Mouse (Mus musculus) skeletal muscle tissue, adult 2 months (tissue): ENCODE data around the gene Cyfip2.
"Not testable (repeated sequence)": the region's sequence is repeated elsewhere in the genome, so short reads cannot be mapped to it uniquely, and the experiment has no call there.

Source experiments
- DNase-seq: peaks from one replicate; pipeline ENCODE4 v3.0.0-alpha.2; 2012; ENCODE audit warnings: low read depth, low spot score

Cyfip2 gene

GRCm38 (mm10) chr11:46188283-46188682 lies 124.4 kb downstream of the Cyfip2 start:
- DNase-seq, result no peak

DNA sequence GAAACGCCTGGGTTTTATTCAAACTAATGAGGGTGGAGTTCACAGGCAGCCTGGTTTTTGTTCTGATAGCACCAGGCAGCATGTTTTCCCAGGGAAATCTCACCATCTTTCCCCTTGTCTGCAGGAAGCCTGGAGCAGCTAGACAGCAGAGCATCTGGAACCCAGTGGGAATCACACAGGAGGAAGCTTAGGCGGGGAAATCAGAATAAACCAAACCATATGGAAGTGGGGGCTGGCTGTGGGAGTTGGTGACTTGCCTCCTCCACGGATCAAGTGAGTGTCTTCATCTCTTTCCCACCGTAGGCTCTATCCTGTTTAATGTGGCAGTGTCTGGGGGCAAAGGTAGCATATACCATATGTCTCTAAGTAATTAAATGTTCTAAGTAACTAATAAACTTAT lies 127.2 kb downstream of the Cyfip2 start:
- DNase-seq, result no peak

DNA sequence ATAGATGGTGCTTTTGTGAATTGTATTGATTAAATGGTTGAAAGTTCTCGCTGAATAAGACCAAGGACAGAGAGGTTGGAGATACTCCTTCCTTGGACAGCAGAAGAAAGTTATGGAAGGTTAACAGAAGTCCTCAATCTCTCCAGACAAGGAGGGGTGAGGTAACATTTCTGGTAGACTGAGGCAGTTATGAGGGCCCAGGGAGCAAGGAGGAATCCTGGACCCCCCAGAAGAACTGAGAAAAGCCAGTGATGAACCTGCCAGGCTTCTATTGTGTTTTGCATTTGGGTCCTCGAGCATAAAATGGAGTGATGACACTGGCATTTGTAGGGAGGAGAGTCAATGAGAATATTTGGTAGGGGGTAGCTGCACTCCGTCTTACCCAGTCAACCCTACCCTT lies 127.7 kb downstream of the Cyfip2 start:
- DNase-seq, result no peak

DNA sequence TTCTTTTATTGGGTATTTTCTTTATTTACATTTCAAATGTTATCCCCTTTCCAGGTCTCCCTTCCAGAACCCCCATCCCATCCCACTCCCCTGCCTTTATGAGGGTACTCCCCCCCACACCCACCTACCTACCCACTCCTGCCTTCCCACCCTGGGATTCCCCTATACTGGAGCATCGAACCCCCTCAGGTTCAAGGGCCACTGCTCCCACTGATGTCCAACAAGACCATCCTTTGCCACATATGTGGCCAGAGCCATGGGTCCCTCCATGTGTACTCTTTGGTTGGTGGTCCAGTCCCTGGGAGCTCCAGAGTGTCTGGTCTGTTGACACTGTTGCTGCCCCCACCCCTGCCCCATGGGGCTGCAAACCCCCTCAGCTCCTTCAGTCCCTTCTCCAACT lies 130.6 kb downstream of the Cyfip2 start:
- not testable (repeated sequence) for DNase-seq

DNA sequence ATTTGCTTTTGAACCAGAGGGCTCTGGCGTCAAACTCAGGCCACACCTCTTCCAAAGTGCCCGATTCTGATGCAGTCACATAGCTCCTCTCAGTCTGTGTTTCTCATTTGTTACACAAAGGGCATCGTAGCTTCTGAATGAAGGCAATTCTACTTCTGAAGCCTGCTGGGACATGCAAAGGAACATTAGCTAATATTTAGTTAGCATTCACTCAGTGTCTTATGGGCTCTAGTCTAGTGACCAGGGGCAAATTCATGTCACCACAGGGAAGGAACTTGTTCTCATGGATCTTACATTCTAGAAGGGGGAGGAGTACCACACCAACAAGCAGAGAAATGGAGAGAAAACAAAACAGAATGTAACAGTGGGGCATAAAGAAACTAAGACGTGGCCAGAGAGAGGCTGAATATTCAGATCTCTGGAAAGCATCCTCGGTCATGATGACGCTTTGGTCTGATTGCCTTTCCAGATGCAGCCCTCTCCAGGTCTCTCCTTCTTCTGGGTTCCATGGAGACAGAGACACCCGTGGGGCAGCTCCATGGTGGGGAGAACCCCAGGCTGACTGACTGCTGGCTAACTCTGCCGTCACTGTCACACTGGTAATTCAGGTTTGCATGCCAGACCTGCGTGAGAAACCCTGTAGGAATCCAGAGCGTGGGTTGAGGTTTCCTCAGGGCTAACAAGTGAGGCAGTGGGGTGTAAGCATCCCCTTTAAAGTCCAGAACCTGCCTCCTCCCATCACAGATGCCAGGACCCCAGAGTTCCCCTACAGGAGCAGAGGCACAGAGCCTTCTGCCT lies 135.2 kb downstream of the Cyfip2 start:
- no peak for DNase-seq

DNA sequence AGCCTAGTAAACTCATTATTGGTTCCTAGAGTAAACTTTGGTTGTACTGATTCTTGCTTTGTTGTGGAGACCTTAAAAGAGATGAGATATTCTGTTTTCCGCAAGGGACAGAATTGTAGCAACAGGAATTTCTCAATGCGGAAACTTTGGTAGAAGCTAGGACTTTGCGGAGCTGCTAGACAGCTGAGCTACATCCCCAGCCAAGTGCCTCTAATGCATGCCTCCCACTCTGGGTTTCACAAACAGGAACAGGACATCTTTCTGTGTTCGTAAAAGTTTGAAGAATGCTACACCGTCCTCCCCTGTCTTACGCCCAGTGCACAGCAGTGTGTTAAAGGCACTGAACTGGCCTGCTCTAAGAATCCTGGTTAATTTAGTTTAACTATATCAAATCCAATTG lies 136.5 kb downstream of the Cyfip2 start:
- no peak for DNase-seq

DNA sequence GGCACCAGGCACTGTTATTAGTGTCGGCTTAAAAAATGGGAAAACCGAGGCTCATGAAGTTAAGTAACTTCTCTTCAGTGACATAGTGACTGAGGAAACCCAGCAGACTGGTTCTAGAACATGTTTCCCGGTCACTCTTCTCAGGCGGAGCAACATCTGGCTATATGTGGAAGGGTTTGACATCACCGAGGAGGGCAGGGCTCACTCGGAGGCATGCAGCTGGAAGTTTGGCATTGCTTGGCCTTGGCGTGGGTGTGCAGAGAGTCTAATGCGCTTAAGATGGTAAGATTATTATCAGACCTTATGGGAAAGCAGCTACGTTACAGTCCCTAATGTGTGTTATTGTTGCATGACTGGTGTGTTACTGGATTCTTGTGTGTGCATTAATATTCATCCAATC lies 140.5 kb downstream of the Cyfip2 start:
- no peak for DNase-seq

- DNase-seq, result no peak
These were observed 142.8 kb downstream of the Cyfip2 start for GRCm38 (mm10) chr11:46169908-46170307.

DNA sequence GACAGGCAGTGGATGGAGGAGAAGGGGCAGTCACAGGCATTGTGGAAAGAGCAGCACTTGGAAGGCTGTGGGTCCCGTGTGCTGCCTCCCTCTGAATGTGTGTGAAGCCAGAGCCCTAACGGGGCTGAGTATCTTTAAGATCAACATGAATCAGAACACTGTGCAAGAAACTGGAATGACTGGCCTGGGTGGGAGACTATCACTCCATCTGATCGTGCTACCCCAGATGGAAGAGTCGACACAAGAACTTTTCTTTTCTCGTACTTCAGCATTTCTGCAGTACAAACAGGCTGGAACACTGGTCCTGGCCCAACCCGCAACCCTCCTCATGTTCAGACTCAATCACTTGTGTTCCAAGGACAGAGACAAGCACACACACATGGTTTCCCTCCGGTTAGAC lies 144.2 kb downstream of the Cyfip2 start:
- no peak for DNase-seq

DNA sequence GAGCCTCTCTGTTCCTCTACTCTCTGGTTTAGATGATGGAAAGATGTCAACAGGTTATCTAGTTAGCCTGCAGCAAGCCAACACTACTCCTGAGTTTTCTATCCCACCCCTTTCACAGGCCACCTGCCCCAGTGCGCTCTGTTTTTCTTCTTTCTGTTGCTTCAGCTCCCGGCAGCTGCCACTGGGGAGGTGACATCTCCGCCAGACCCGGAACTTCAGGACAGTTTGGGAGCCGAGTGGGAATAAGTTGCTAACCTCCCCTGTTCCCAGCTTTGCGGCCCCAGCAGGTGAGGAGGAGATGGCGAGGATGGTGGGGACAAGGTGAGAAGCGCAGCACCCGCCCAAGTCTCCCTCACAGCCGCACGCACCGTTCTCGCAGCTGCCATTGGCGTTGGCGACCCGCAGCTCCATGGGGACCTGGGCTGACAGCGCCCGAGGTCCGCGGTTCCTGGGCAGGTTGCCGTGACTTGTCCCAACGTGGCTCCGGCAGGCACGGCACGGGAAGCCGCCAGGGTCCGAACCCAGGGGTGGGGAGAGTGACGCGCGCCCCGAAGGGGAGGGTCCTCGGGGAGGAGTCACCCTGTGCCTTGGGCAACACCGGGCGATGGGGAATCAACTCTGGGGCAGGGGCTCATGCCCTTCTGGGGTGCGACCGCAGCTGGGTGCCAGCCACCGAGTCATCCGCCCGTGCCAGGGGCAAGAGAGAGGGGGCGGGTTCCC lies 146.6 kb downstream of the Cyfip2 start, which contains the start of gene Nipal4:
Gene Nipal4 (minus strand): TSS at position 643 of the 720 bp plus-strand sequence.
- DNase-seq, result no peak

GRCm38 (mm10) chr11:46157462-46157861 lies 155.2 kb downstream of the Cyfip2 start:
- no peak for DNase-seq

DNA sequence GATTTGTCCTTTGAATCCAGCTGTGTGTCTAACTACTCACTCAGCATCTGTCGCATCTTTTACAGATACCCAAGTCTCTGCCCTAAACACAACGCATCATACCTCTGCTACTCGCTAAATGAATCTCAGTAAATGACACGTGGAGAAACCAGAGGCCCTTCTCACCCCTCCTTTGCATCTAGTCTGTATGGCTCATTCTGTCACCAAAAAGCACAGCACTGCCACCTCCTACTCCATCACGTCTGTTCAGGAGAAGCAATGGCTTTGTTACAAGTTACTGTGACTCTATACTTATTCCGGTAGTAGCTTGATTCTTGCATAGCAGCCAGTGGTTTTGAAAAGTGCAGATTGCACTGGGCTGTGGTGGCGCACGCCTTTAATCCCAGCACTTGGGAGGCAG lies 155.7 kb downstream of the Cyfip2 start:
- no peak for DNase-seq

DNA sequence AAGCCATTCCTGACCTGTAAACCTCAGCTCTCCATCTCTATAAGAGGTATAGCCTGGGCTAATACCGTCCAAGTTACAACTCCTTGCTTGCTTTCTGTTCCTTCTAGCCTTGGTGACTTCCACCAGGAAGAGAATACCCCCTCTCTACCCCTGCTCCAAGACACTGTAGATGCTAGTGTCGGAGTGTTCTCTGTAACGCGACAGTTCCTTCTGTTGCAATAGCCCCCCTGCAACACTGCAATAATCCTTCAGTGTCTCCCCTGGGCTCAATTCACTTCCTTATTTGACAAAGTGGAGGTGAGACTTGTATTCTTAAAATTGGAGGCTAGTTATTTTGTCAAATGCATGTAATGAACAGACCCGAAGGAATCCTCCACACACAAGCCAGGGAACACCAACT lies 166.0 kb downstream of the Cyfip2 start:
- no peak for DNase-seq

- DNase-seq, result no peak
These were observed 167.3 kb downstream of the Cyfip2 start for GRCm38 (mm10) chr11:46145163-46145875.
